Mouse (Mus musculus): ENCODE measurements around the gene Dnase1l3.

- no peak for TF ChIP-seq CTCF (IDR thresholded peaks at IDR 0.05; ENCODE audit: low read depth)
- TF ChIP-seq EP300 (IDR thresholded peaks at IDR 0.05; ENCODE audit: low read depth) = no peak
These were observed 8.2 kb upstream of the Dnase1l3 start, which contains the start of gene Abhd6 for GRCm38 (mm10) chr14:8002432-8003092.
